Mouse (Mus musculus) embryonic facial prominence, embryonic 12.5 days (tissue): ENCODE measurements around the gene Gm42742. TPM values are rescaled to one million over a fixed set of nuclear protein-coding genes. Genes with fewer than 3 reads are reported as not detected.

ENCODE experiments used
- ATAC-seq: fragments of 200-750 bp; cut with Nextera tagmentation; 2 replicates; pipeline ENCODE4 v1.8.0; 2017; ENCODE audit not compliant: insufficient number of reproducible peaks, insufficient read depth, low FRiP score, low TSS enrichment
- H3K27ac ChIP-seq: fragments of 300-500 bp; sonication (generic); 2 replicates; pipeline ENCODE4 v1.5.1; 2016; ENCODE audit warnings: mild to moderate bottlenecking
- H3K27me3 ChIP-seq: fragments of 300-500 bp; sonication (generic); 2 replicates; pipeline ENCODE4 v1.6.1; 2016; ENCODE audit warnings: mild to moderate bottlenecking, moderate library complexity
- H3K36me3 ChIP-seq: fragments of 300-500 bp; sonication (generic); 2 replicates; pipeline ENCODE4 v1.6.1; 2016; ENCODE audit warnings: mild to moderate bottlenecking
- H3K4me1 ChIP-seq: fragments of 300-500 bp; sonication (generic); 2 replicates; pipeline ENCODE4 v1.6.1; 2016
- H3K4me2 ChIP-seq: fragments of 300-500 bp; sonication (generic); replicated peaks from 2 replicates; pipeline ENCODE4 v1.6.1; 2016; ENCODE audit warnings: mild to moderate bottlenecking, moderate library complexity
- H3K4me3 ChIP-seq: fragments of 300-500 bp; sonication (generic); 2 replicates; pipeline ENCODE4 v1.5.1; 2016; ENCODE audit warnings: mild to moderate bottlenecking
- H3K9ac ChIP-seq: fragments of 300-500 bp; sonication (generic); 2 replicates; pipeline ENCODE4 v1.6.1; 2016; ENCODE audit warnings: mild to moderate bottlenecking, moderate library complexity
- H3K9me3 ChIP-seq: fragments of 300-500 bp; sonication (generic); 2 replicates; pipeline ENCODE4 v1.6.1; 2016; ENCODE audit warnings: mild to moderate bottlenecking, moderate library complexity
- WGBS: fragments of 180-500 bp; shearing (Covaris S2); methylation state at CpG from one replicate; pipeline ENCODE4 v1.1.7; 2016; 5-methylcytosine and 5-hydroxymethylcytosine counted together
- polyA plus RNA-seq: library from polyadenylated mRNA; unstranded; fragments of >200 nt; fragmentation: Nextera tagmentation; extraction: Ambion mirVana; gene quantifications from 2 replicates; pipeline ENCODE4 v1.2.1, GENCODE M21; 2016

The Gm42742 gene
- polyA plus RNA-seq, 1 experiment from 2014 or later = 77.8 TPM

- ATAC-seq = no peak
- Histone ChIP-seq H3K4me3 (no peak overlapping the region), H3K27ac (no peak overlapping the region), H3K4me2 (no peak overlapping the region), H3K27me3 (no peaks in the 10 kb centered on the region), H3K36me3 (peaks cover 13% of the 10 kb centered on the region), H3K9me3 (no peaks in the 10 kb centered on the region), H3K9ac (no peak overlapping the region), H3K4me1 (0 out of 2 replicates have a peak, but pooled peaks cover 3% of the 10 kb centered on the region)
- WGBS = 66% methylated on average over 10 of the region's 10 CpGs
Measured at GRCm38 (mm10) chr7:126984667-126985444, 36.0 kb downstream of the Gm42742 start.

GRCm38 (mm10) chr7:126983113-126983512 is 37.8 kb downstream of the Gm42742 start:
- H3K4me1 ChIP-seq = 0 out of 2 replicates have a peak, but pooled peaks cover 3% of the 10 kb centered on the region
- H3K9ac ChIP-seq = no peak overlapping the region
- H3K4me3 ChIP-seq = no peak overlapping the region
- 0 out of 2 replicates have a peak overlapping the region, but pooled peaks have one; percentile 30 for H3K27ac ChIP-seq
- H3K9me3 ChIP-seq = no peaks in the 10 kb centered on the region
- no peak overlapping the region for H3K4me2 ChIP-seq
- peaks cover 30% of the 10 kb centered on the region for H3K36me3 ChIP-seq
- no peaks in the 10 kb centered on the region for H3K27me3 ChIP-seq
- ATAC-seq = no peak
- WGBS = 83% methylated on average over 7 of the region's 7 CpGs

GRCm38 (mm10) chr7:126982054-126982453 is 38.8 kb downstream of the Gm42742 start:
- no peak for ATAC-seq
- no peak overlapping the region for H3K9ac ChIP-seq
- no peaks in the 10 kb centered on the region for H3K9me3 ChIP-seq
- H3K4me2 ChIP-seq = no peak overlapping the region
- no peak overlapping the region for H3K27ac ChIP-seq
- H3K4me1 ChIP-seq = peaks cover 8% of the 10 kb centered on the region; the same call in 1 of the 2 replicates
- H3K27me3 ChIP-seq = no peaks in the 10 kb centered on the region
- peaks cover 33% of the 10 kb centered on the region for H3K36me3 ChIP-seq
- 92% methylated on average over 4 of the region's 4 CpGs for WGBS
- no peak overlapping the region for H3K4me3 ChIP-seq

DNA sequence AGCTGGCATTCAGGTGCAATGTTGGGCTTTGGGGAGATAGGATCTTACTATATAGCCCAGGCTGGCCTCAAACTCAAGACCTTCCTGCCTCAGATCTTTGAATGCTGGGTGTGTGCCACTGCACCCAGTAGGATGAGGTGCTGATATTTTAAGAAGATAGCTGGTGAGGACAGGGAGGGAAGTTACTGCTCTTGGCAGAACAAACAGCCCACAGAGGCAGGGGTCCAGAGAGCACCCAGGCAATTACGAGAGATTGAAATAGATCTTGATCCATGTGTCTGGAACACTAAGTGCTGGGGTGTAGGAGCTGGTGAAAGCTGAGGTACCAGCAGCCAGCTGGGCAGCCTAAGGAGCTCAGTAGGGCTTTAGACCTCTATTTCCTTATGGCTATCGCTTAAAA is 39.3 kb downstream of the Gm42742 start:
- Histone ChIP-seq H3K4me1 (peaks cover 10% of the 10 kb centered on the region; the same call in 1 of the 2 replicates), H3K36me3 (peaks cover 33% of the 10 kb centered on the region), H3K4me2 (no peak overlapping the region), H3K27ac (no peak overlapping the region), H3K27me3 (no peaks in the 10 kb centered on the region), H3K4me3 (no peak overlapping the region), H3K9ac (no peak overlapping the region), H3K9me3 (no peaks in the 10 kb centered on the region)
- 86% methylated on average over 2 of the region's 2 CpGs for whole genome bisulfite sequencing
- no peak for ATAC-seq

DNA sequence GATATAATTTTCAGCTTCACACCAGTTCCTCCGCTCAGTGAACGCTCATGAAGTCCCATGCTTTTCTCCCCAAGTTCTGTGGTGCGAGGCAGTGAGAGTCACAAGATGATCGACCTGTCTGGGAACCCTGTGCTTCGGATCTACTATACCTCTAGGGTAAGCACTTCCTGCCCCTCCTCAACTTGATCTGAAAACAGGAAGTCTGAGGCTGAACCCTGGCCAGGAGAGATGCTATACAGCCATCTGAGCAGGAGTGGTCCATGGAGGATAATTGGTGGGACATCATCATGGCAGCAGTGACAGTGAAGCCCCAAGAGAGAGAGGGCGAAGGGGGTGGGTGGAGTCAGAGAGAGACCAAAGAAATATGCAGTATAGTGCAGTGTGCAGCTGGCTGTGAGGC is 42.1 kb downstream of the Gm42742 start:
- Histone ChIP-seq H3K9me3 (no peaks in the 10 kb centered on the region), H3K4me1 (peaks cover 10% of the 10 kb centered on the region; the same call in 1 of the 2 replicates), H3K27me3 (no peaks in the 10 kb centered on the region), H3K9ac (no peak overlapping the region), H3K36me3 (peaks cover 33% of the 10 kb centered on the region), H3K4me2 (no peak overlapping the region), H3K27ac (no peak overlapping the region), H3K4me3 (no peak overlapping the region)
- ATAC-seq = no peak
- 95% methylated on average over 6 of the region's 6 CpGs for WGBS

GRCm38 (mm10) chr7:126976878-126977459 is 43.9 kb downstream of the Gm42742 start:
- peaks cover 10% of the 10 kb centered on the region; the same call in 1 of the 2 replicates for H3K4me1 ChIP-seq
- peak overlapping the region; percentile 88; the same call in 1 of the 2 replicates for H3K27ac ChIP-seq
- peak overlapping the region; percentile 100 for H3K4me3 ChIP-seq
- H3K9ac ChIP-seq = peak overlapping the region; percentile 98
- H3K4me2 ChIP-seq = peak overlapping the region; percentile 73
- 28% methylated on average over 14 of the region's 14 CpGs for WGBS
- H3K9me3 ChIP-seq = no peaks in the 10 kb centered on the region
- H3K36me3 ChIP-seq = peaks cover 33% of the 10 kb centered on the region
- H3K27me3 ChIP-seq = no peaks in the 10 kb centered on the region
- 0 out of 2 replicates have a peak, but pooled peaks have one; percentile 1 for ATAC-seq

DNA sequence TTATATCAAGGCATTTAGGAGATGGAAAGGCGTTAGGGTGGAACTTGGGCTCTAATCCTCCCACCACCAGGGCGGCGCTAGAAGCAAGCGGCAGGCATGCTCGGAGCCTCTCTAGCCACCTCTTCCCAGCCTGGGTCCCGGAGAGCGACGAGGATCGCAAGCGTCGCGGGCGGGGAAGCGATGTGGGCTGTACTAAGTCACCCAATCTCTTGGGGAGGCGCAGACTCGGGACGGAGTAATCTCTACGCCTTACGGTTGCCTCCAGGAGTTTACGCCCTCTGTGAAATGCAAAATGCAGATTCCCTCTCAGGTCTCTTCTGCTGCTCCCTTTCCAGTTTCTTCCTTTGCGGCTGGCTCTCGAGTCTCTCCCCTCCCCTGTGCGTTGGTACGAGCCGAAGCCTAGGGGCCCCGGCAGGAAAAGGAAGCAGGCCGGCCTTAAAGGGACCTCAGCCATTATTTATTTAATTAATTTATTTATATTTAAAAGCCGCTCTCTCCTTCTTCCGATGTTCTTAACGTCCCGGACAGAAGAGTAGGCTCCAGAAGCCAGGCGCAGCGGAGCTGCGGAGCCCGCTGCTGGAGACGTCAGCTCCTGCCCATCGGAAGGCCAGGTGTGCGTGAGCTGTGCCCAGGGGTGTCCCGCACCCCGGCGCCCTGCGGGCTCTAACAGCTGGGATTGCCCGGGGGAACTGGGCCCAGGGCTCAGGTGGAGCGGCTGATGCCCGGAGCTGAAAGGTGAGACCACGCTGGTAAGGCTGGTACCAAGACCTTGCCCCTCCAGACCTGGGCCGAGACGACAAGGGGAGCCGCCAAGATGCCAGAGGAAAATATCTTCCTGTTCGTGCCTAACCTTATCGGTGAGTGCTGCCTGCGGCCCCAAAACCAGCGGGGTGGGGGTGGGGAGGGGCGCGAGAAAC is 44.7 kb downstream of the Gm42742 start, which contains the start of gene Cdiptos:
TSS of gene Cdiptos (minus strand) at position 149 of the 917 bp plus-strand sequence.
- H3K27ac ChIP-seq = peak within 1 kb of the TSS; percentile 88
- H3K9me3 ChIP-seq = no peaks in the 10 kb centered on the region
- H3K9ac ChIP-seq = peak within 1 kb of the TSS; percentile 98
- peaks cover 31% of the 10 kb centered on the region for H3K36me3 ChIP-seq
- H3K27me3 ChIP-seq = no peaks in the 10 kb centered on the region
- WGBS = under 1% methylated on average over 55 of the region's 55 CpGs
- peaks cover 10% of the 10 kb centered on the region; the same call in 1 of the 2 replicates for H3K4me1 ChIP-seq
- peak; percentile 92 for ATAC-seq
- peak within 1 kb of the TSS; percentile 100 for H3K4me3 ChIP-seq
- peak within 1 kb of the TSS; percentile 73 for H3K4me2 ChIP-seq

- Histone ChIP-seq H3K4me3 (peak within 1 kb of the TSS; percentile 100), H3K9me3 (no peaks in the 10 kb centered on the region), H3K9ac (peak within 1 kb of the TSS; percentile 98), H3K4me1 (peaks cover 10% of the 10 kb centered on the region; the same call in 1 of the 2 replicates), H3K4me2 (peak within 1 kb of the TSS; percentile 73), H3K27ac (peak within 1 kb of the TSS; percentile 88), H3K27me3 (no peaks in the 10 kb centered on the region), H3K36me3 (peaks cover 27% of the 10 kb centered on the region)
- WGBS = 5% methylated on average over 1 of the region's 1 CpGs
- ATAC-seq = no peak
Measured at GRCm38 (mm10) chr7:126975893-126975949, 45.2 kb downstream of the Gm42742 start, which contains the start of gene Cdipt. Gene Cdipt, plus strand, starts transcription at chr7:126975914.

GRCm38 (mm10) chr7:126975493-126975892 is 45.4 kb downstream of the Gm42742 start:
- Histone ChIP-seq H3K9me3 (no peaks in the 10 kb centered on the region), H3K27ac (no peak overlapping the region), H3K36me3 (peaks cover 26% of the 10 kb centered on the region), H3K4me3 (peak overlapping the region; percentile 100), H3K4me2 (peak overlapping the region; percentile 73), H3K4me1 (peaks cover 10% of the 10 kb centered on the region; the same call in 1 of the 2 replicates), H3K9ac (peak overlapping the region; percentile 38; the same call in 1 of the 2 replicates), H3K27me3 (no peaks in the 10 kb centered on the region)
- WGBS = 11% methylated on average over 8 of the region's 8 CpGs
- ATAC-seq = no peak

DNA sequence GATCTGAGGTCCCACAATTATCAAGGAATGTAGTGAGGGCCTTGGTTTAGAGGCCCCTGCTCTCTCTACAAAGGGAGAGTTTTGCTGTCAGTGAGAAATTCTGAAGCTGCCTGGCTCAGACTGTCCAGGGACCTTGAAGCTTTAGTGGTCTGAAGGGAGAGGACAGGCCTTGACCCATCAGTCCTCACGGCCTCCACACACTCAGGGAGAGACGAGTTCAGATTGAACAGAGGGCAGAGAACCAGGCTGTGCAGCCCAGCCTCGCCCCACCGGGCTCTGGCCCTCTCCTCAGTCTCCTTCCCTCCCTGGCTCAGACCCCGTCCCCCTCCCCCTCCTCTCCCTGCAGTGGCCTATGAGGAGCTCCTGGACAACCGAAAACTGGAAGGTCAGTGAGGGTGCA is 53.5 kb downstream of the Gm42742 start:
- H3K27ac ChIP-seq = no peak overlapping the region
- no peak overlapping the region for H3K9ac ChIP-seq
- ATAC-seq = 0 out of 2 replicates have a peak, but pooled peaks have one; percentile 41
- no peak overlapping the region for H3K4me2 ChIP-seq
- no peaks in the 10 kb centered on the region for H3K9me3 ChIP-seq
- 56% methylated on average over 6 of the region's 6 CpGs for WGBS
- H3K4me3 ChIP-seq = no peak overlapping the region
- H3K27me3 ChIP-seq = peaks cover 18% of the 10 kb centered on the region
- no peaks in the 10 kb centered on the region for H3K36me3 ChIP-seq
- no peaks in the 10 kb centered on the region for H3K4me1 ChIP-seq

- Histone ChIP-seq H3K27ac (no peak overlapping the region), H3K4me3 (no peak overlapping the region), H3K4me1 (no peaks in the 10 kb centered on the region), H3K27me3 (peaks cover 24% of the 10 kb centered on the region), H3K9me3 (no peaks in the 10 kb centered on the region), H3K9ac (no peak overlapping the region), H3K36me3 (no peaks in the 10 kb centered on the region), H3K4me2 (no peak overlapping the region)
- 67% methylated on average over 3 of the region's 3 CpGs for WGBS
- ATAC-seq = no peak
Measured at GRCm38 (mm10) chr7:126965568-126965967, 55.3 kb downstream of the Gm42742 start.
